Mouse (Mus musculus): Measurements from ENCODE around the gene Gm18596. TPM values are rescaled to one million over a fixed set of nuclear protein-coding genes. Genes with fewer than 3 reads are reported as not detected.
"Not testable (repeated sequence)": the region's sequence is repeated elsewhere in the genome, so short reads cannot be mapped to it uniquely, and the experiment has no call there.

Gene Gm18596
- polyA plus RNA-seq, 1 experiment from 2014 or later: not detected

GRCm38 (mm10) chr10:77738929-77739328, 3.5 kb downstream of the Gm18596 start:
- ATAC-seq (no peak), DNase-seq (ENCODE audit: low read depth, low spot score) (no peak)
- TF ChIP-seq CTCF (IDR thresholded peaks at IDR 0.05): no peak
- peaks cover 28% of the 10 kb centered on the region for H3K27me3 ChIP-seq
- ChIA-PET CTCF (interaction anchor here (1.2 kb wide), 1 partner anchor 14 kb away, joined by 3 read pairs; no protein-coding TSS in a partner anchor), POLR2A (no interaction called here)
- in situ Hi-C loops (cut with MboI; ENCODE audit: low pct_unique_long_range_greater_than_20kb): no loop called here

- ChIA-PET CTCF (interaction anchor here (1.2 kb wide), 1 partner anchor 9 kb away, joined by 3 read pairs; no protein-coding TSS in a partner anchor), POLR2A (no interaction called here)
- ATAC-seq (no peak), DNase-seq (ENCODE audit: low read depth, low spot score) (no peak)
- no peak for TF ChIP-seq CTCF (IDR thresholded peaks at IDR 0.05)
- peaks cover 18% of the 10 kb centered on the region for H3K27me3 ChIP-seq
- in situ Hi-C loops (cut with MboI; ENCODE audit: low pct_unique_long_range_greater_than_20kb): no loop called here
Measured at GRCm38 (mm10) chr10:77735928-77736327, 6.5 kb downstream of the Gm18596 start.

GRCm38 (mm10) chr10:77729241-77729640, 13.2 kb downstream of the Gm18596 start:
- no peak for DNase-seq (ENCODE audit: low read depth, low spot score)
- ChIA-PET CTCF (no interaction called here), POLR2A (no interaction called here)
- ATAC-seq: no peak
- in situ Hi-C loops (cut with MboI; ENCODE audit: low pct_unique_long_range_greater_than_20kb): no loop called here
- peaks cover 31% of the 10 kb centered on the region for H3K27me3 ChIP-seq
- peak; percentile 45 for TF ChIP-seq CTCF (IDR thresholded peaks at IDR 0.05)

DNA sequence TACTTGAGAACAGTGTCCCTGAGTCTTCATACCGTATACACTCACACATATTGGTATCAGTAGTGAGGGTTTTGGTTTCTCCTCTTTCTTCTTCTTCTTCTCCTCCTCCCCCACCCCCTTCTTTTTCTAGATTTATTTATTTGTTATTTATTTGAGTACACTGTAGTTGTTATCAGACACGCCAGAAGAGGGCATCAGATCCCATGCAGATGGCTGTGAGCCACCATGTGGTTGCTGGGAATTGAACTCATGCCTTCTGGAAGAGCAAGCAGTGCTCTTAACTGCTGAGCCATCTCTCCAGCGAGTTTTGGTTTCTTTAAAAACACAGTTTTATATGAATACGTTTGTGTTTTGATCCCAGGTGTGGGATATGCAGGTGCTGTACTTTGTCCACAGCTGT, 14.2 kb downstream of the Gm18596 start:
- no peak for DNase-seq (ENCODE audit: low read depth, low spot score)
- TF ChIP-seq CTCF (IDR thresholded peaks at IDR 0.05): peak; percentile 42
- peaks cover 31% of the 10 kb centered on the region for H3K27me3 ChIP-seq
- POLR2A ChIA-PET: no interaction called here
- ATAC-seq: no peak
- CTCF ChIA-PET: no interaction called here
- in situ Hi-C loops (cut with MboI; ENCODE audit: low pct_unique_long_range_greater_than_20kb): no loop called here

- no peak for TF ChIP-seq CTCF (IDR thresholded peaks at IDR 0.05)
- peaks cover 41% of the 10 kb centered on the region for H3K27me3 ChIP-seq
- ChIA-PET CTCF (no interaction called here), POLR2A (no interaction called here)
- no peak for DNase-seq (ENCODE audit: low read depth, low spot score)
- in situ Hi-C loops (cut with MboI; ENCODE audit: low pct_unique_long_range_greater_than_20kb): no loop called here
- ATAC-seq: no peak
Measured at GRCm38 (mm10) chr10:77726186-77726585, 16.3 kb downstream of the Gm18596 start, which contains the start of gene Gm10100. Gene Gm10100, plus strand, starts transcription at chr10:77726486.

DNA sequence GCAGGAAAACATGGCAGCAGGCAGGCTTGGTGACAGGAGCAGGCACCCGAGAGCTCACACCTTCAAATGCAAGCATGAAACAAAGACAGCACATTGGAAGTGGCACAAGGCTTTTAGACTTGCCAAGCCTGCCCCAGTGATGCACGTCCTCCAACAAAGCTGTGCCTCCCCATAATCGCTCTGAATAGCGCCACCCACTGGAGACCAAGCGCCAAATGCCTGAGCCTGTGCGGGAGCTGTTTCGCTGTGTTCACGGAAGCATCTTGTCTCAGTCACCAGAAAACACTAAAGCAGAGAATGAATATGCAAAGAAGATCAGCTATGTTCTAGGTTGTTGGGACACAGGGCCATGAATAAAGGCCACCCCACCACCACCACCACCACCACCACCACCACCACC, 17.6 kb downstream of the Gm18596 start:
- no peak for DNase-seq (ENCODE audit: low read depth, low spot score)
- no peak for ATAC-seq
- in situ Hi-C loops (cut with MboI; ENCODE audit: low pct_unique_long_range_greater_than_20kb): no loop called here
- CTCF ChIA-PET: interaction anchor here (1.0 kb wide), 1 partner anchor 14 kb away, joined by 3 read pairs; no protein-coding TSS in a partner anchor
- peaks cover 41% of the 10 kb centered on the region for H3K27me3 ChIP-seq
- POLR2A ChIA-PET: no interaction called here
- TF ChIP-seq CTCF (IDR thresholded peaks at IDR 0.05): no peak

DNA sequence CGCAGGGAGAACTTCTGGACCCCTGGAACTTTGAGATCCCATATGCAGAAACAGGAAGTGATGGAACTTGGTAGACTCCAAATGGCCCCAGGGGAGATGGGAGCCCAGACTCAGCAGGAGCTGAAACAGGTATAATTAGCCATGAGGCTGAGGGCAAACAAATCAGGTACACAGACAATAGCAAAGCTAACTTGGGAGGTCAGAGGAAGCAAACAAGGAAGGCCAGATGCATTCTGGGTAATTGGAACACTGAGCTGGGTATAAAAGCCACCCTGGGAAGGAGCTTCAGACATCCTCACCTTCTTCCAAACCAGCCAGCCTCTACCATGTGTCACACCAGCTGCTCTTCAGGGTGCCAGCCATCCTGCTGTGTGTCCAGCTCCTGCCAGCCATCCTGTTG, 22.1 kb downstream of the Gm18596 start, which contains the start of gene Krtap12-1:
TSS of gene Krtap12-1 (plus strand) at position 301 of the 400 bp plus-strand sequence.
- H3K27me3 ChIP-seq: peaks cover 29% of the 10 kb centered on the region
- DNase-seq (ENCODE audit: low read depth, low spot score); POLR2A ChIA-PET; in situ Hi-C loops (cut with MboI; ENCODE audit: low pct_unique_long_range_greater_than_20kb); CTCF ChIA-PET; ATAC-seq: not testable (repeated sequence)

GRCm38 (mm10) chr10:77715507-77715906, 26.9 kb downstream of the Gm18596 start, which contains the start of gene Gm10142:
Gene Gm10142, plus strand, starts transcription at chr10:77715807.
- ATAC-seq (no peak), DNase-seq (ENCODE audit: low read depth, low spot score) (no peak)
- in situ Hi-C loops (cut with MboI; ENCODE audit: low pct_unique_long_range_greater_than_20kb): no loop called here
- CTCF ChIA-PET: no interaction called here
- TF ChIP-seq CTCF (IDR thresholded peaks at IDR 0.05): no peak
- POLR2A ChIA-PET: no interaction called here
- peaks cover 3% of the 10 kb centered on the region for H3K27me3 ChIP-seq

GRCm38 (mm10) chr10:77713734-77714133, 28.7 kb downstream of the Gm18596 start:
- ChIA-PET CTCF (no interaction called here), POLR2A (no interaction called here)
- no peak for DNase-seq (ENCODE audit: low read depth, low spot score)
- ATAC-seq: no peak
- peaks cover 3% of the 10 kb centered on the region for H3K27me3 ChIP-seq
- in situ Hi-C loops (cut with MboI; ENCODE audit: low pct_unique_long_range_greater_than_20kb): no loop called here
- TF ChIP-seq CTCF (IDR thresholded peaks at IDR 0.05): no peak

DNA sequence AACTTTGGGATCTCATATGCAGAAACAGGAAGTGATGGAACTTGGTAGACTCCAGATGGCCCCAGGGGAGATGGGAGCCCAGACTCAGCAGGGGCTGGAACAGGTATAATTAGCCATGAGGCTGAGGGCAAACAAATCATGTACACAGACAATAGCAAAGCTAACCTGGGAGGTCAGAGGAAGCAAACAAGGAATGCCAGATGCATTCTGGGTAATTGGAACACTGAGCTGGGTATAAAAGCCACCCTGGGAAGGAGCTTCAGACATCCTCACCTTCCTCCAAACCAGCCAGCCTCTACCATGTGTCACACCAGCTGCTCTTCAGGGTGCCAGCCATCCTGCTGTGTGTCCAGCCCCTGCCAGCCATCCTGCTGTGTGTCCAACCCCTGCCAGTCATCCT, 31.3 kb downstream of the Gm18596 start, which contains the start of gene Gm10024:
TSS of gene Gm10024 (plus strand) at position 301 of the 400 bp plus-strand sequence.
- CTCF ChIA-PET, ATAC-seq: not testable (repeated sequence)

GRCm38 (mm10) chr10:77709831-77710230, 32.6 kb downstream of the Gm18596 start:
- ChIA-PET POLR2A (no interaction called here), CTCF (no interaction called here)
- ATAC-seq (no peak), DNase-seq (ENCODE audit: low read depth, low spot score) (no peak)
- H3K27me3 ChIP-seq: peaks cover 6% of the 10 kb centered on the region
- TF ChIP-seq CTCF (IDR thresholded peaks at IDR 0.05): no peak
- in situ Hi-C loops (cut with MboI; ENCODE audit: low pct_unique_long_range_greater_than_20kb): no loop called here

More for the DNA sequence above, 31.3 kb downstream of the Gm18596 start, which contains the start of gene Gm10024:
- in situ Hi-C loops (cut with MboI; ENCODE audit: low pct_unique_long_range_greater_than_20kb); POLR2A ChIA-PET; H3K27me3 ChIP-seq; DNase-seq (ENCODE audit: low read depth, low spot score): not testable (repeated sequence)

- in situ Hi-C loops (cut with MboI; ENCODE audit: low pct_unique_long_range_greater_than_20kb): no loop called here
- TF ChIP-seq CTCF (IDR thresholded peaks at IDR 0.05): no peak
- POLR2A ChIA-PET: no interaction called here
- H3K27me3 ChIP-seq: peaks cover 6% of the 10 kb centered on the region
- ATAC-seq: no peak
- CTCF ChIA-PET: no interaction called here
- DNase-seq (ENCODE audit: low read depth, low spot score): no peak
Measured at GRCm38 (mm10) chr10:77706326-77706725, 36.1 kb downstream of the Gm18596 start, which contains the start of gene Gm10272. Gene Gm10272, plus strand, starts transcription at chr10:77706626.
